Mouse (Mus musculus): ENCODE data around the gene Trmt11.

DNA sequence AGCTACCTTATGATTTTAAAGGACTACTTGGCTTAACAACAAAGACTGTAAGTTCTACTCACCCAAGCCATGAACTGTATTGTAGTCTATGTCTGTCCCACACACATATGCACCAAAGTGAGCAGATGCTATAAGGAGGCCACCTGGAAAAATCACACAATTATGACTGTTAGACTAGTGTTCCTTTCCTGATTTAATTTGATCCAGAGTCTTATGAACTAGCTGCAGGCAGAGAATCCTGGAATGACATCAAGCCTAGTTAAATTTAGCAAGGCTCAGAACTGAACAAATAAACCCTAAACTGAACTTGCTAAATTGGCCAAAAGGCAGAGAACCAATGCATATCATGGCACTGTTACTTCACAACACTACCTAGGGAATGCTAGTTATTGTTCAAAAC, 34.2 kb downstream of the Trmt11 start:
- TF ChIP-seq POLR2A (IDR thresholded peaks at IDR 0.05; ENCODE audit: control insufficient read depth, extremely low read depth, insufficient read depth, low read length, poor library complexity) (no peak), CTCF (IDR thresholded peaks at IDR 0.05; ENCODE audit: borderline replicate concordance, control insufficient read depth, extremely low read depth, insufficient read depth, low read length, poor library complexity) (no peak)

All from thymus, adult 2 months (tissue).